Mouse (Mus musculus) heart, postnatal 0 days (tissue): Measurements from ENCODE around the gene Aldh3b1. TPM values are rescaled to one million over a fixed set of nuclear protein-coding genes. Genes with fewer than 3 reads are reported as not detected.
A peak's percentile ranks its signal among the peaks of the same experiment; 100 is the strongest.

Experiments
- ATAC-seq: fragments of 200-750 bp; cut with Nextera tagmentation; 2 replicates; pipeline ENCODE4 v1.8.0; 2017; ENCODE audit warnings: low read depth, moderate number of reproducible peaks, moderate library complexity; ENCODE audit not compliant: insufficient read depth
- DNase-seq: peaks from one replicate; pipeline ENCODE4 v3.0.0-alpha.2; 2016; ENCODE audit warnings: low spot score
- H3K27ac ChIP-seq: fragments of 300-500 bp; sonication (generic); 2 replicates; pipeline ENCODE4 v1.5.1; 2014; ENCODE audit warnings: low read depth, mild to moderate bottlenecking
- H3K27me3 ChIP-seq: fragments of 300-500 bp; sonication (generic); 2 replicates; pipeline ENCODE4 v1.6.1; 2014; ENCODE audit warnings: low read length, mixed read lengths; ENCODE audit not compliant: control insufficient read depth, insufficient read depth
- H3K36me3 ChIP-seq: fragments of 300-500 bp; sonication (generic); replicated peaks from 2 replicates; pipeline ENCODE4 v1.6.1; 2014; ENCODE audit warnings: low read length, mixed read lengths; ENCODE audit not compliant: control insufficient read depth, insufficient read depth
- H3K4me1 ChIP-seq: fragments of 300-500 bp; sonication (generic); 2 replicates; pipeline ENCODE4 v1.6.1; 2014; ENCODE audit warnings: antibody characterized with exemption; ENCODE audit not compliant: control insufficient read depth, insufficient read depth
- H3K4me2 ChIP-seq: fragments of 300-500 bp; sonication (generic); 2 replicates; pipeline ENCODE4 v1.6.1; 2014; ENCODE audit warnings: low read depth, mild to moderate bottlenecking, low read length, moderate library complexity
- H3K4me3 ChIP-seq: fragments of 300-500 bp; sonication (generic); 2 replicates; pipeline ENCODE4 v1.5.1; 2014; ENCODE audit warnings: low read depth, low read length
- H3K9ac ChIP-seq: fragments of 300-500 bp; sonication (generic); replicated peaks from 2 replicates; pipeline ENCODE4 v1.6.1; 2014; ENCODE audit warnings: low read depth, low read length, mixed read lengths
- H3K9me3 ChIP-seq: fragments of 300-500 bp; sonication (generic); replicated peaks from 2 replicates; pipeline ENCODE4 v1.6.1; 2016; ENCODE audit warnings: low read length; ENCODE audit not compliant: control insufficient read depth
- CTCF ChIP-seq: IDR thresholded peaks from 2 replicates; pipeline ENCODE4 v1.5.1; 2016; ENCODE audit warnings: antibody characterized with exemption, control low read depth, low read depth
- EP300 ChIP-seq: IDR thresholded peaks from 2 replicates; pipeline ENCODE4 v1.6.1; 2016; ENCODE audit warnings: antibody characterized with exemption, low read depth
- WGBS: fragments of 180-500 bp; shearing (Covaris S2); extraction: QIAGEN DNeasy Blood & Tissue Kit; methylation state at CpG from one replicate; pipeline ENCODE4 v1.1.7; 2014; 5-methylcytosine and 5-hydroxymethylcytosine counted together
- polyA plus RNA-seq: library from polyadenylated mRNA; unstranded; fragments of >200 nt; fragmentation: Nextera tagmentation; extraction: Ambion mirVana; gene quantifications from 2 replicates; pipeline ENCODE4 v1.2.1, GENCODE M21; 2015
- total RNA-seq: library from RNA; depleted of rRNA; stranded (reverse); fragments of >200 nt; gene quantifications from 2 replicates; pipeline ENCODE4 v1.2.3, GENCODE M21; 2014; ENCODE audit warnings: low replicate concordance

Gene Aldh3b1
- total and polyA plus RNA-seq, 2 experiments from 2014 or later: 1.9 to 3.2 TPM

DNA sequence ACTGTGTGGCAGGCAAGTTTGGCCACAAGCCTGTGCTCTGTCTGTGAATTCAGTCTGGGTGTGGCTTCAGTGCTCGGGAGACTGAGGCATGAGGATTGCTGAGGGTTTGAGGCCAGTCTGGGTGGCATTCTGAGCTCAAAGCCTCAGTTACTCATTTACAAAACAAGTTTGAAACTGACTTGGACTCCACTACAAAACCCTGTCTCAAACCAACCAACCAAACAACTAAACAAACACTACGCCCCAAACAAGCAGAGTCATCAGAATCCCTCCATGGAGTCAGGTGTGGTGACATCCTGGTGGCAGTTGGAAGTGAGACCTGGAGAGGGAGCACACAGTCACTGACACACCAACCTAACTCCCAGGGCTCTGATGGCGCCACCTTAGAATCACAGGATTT lies 20.7 kb upstream of the Aldh3b1 start:
- H3K9ac ChIP-seq: no peak overlapping the region
- H3K27me3 ChIP-seq: no peaks in the 10 kb centered on the region
- no peak for DNase-seq
- ATAC-seq: no peak
- H3K4me3 ChIP-seq: no peak overlapping the region
- no peak for TF ChIP-seq CTCF
- no peak for TF ChIP-seq EP300
- H3K4me2 ChIP-seq: no peak overlapping the region
- 0 out of 2 replicates have a peak, but pooled peaks cover 6% of the 10 kb centered on the region for H3K4me1 ChIP-seq
- WGBS: 80% methylated on average over 3 of the region's 3 CpGs
- H3K36me3 ChIP-seq: peaks cover 6% of the 10 kb centered on the region; the same call in 1 of the 2 replicates
- H3K9me3 ChIP-seq: no peaks in the 10 kb centered on the region
- no peak overlapping the region for H3K27ac ChIP-seq

DNA sequence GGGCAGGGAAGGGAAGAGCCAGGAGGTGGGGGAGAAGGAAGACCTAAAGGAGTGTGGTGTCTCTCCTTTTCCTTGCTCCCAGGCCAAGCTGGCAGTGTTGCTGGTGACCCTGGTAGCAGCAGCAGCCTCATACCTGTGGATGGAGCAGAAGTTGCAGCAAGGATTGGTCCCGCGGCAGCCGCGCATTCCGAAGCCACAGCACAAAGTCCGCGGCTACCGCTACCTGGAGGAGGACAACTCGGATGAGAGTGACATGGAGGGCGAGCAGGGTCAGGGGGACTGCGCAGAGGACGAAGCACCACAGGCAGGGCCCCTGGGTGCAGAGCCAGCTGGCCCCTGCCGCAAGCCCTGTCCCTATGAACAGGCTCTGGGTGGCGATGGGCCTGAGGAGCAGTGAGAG lies 18.9 kb upstream of the Aldh3b1 start:
- Histone ChIP-seq H3K4me3 (no peak overlapping the region), H3K27ac (no peak overlapping the region), H3K4me1 (0 out of 2 replicates have a peak, but pooled peaks cover 6% of the 10 kb centered on the region), H3K9me3 (no peaks in the 10 kb centered on the region), H3K27me3 (no peaks in the 10 kb centered on the region), H3K36me3 (peaks cover 6% of the 10 kb centered on the region; the same call in 1 of the 2 replicates), H3K9ac (no peak overlapping the region), H3K4me2 (no peak overlapping the region)
- no peak for ATAC-seq
- DNase-seq: no peak
- 67% methylated on average over 14 of the region's 14 CpGs for WGBS
- TF ChIP-seq EP300 (no peak), CTCF (no peak)

DNA sequence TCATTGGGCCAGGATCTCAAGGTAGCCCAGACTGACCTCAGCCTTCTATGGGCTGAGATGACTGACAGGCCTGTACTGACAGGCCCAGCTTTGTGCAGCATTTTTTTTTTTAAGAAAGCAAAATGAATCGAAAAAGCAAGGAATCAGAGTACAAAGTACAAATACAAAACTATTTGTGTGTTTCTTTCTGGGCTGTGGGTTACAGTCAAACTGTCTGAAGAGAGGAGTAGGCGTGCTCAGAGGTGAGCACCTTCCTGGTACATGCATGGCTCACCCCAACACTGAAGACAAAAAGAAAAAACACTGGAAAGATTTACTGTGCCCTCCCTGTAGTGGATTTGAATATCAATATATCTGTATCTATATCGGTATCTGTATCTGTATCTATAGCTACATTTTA lies 18.2 kb upstream of the Aldh3b1 start:
- peaks cover 6% of the 10 kb centered on the region; the same call in 1 of the 2 replicates for H3K36me3 ChIP-seq
- H3K9me3 ChIP-seq: no peaks in the 10 kb centered on the region
- H3K9ac ChIP-seq: no peak overlapping the region
- ATAC-seq: no peak
- H3K4me3 ChIP-seq: no peak overlapping the region
- no peaks in the 10 kb centered on the region for H3K27me3 ChIP-seq
- no peak overlapping the region for H3K4me2 ChIP-seq
- no peak for DNase-seq
- TF ChIP-seq CTCF (no peak), EP300 (no peak)
- H3K27ac ChIP-seq: no peak overlapping the region
- 0 out of 2 replicates have a peak, but pooled peaks cover 6% of the 10 kb centered on the region for H3K4me1 ChIP-seq
- WGBS: 76% methylated on average over 3 of the region's 3 CpGs

DNA sequence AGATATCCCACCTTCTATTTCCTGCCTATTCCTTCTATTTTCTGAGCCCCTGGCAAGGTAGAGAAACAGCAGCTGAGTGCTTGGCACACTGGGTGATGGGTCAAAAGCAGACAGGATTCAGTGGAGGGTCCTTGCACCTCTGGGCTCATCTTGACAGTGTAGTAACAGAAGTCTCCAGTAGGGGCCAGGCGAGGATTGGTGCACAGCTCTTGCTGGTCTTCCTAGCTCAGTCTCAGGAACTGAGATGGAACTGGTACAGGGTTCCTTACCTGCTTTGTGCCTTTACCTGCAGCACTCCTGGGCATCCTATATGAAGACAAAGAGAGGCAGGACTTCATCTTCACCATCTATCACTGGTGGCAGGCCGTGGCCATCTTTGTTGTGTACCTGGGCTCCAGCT lies 17.1 kb upstream of the Aldh3b1 start:
- WGBS: 14% methylated on average over 2 of the region's 2 CpGs
- H3K27ac ChIP-seq: peak overlapping the region; percentile 63
- H3K9ac ChIP-seq: no peak overlapping the region
- DNase-seq: peak; percentile 53
- 0 out of 2 replicates have a peak, but pooled peaks cover 6% of the 10 kb centered on the region for H3K4me1 ChIP-seq
- H3K27me3 ChIP-seq: no peaks in the 10 kb centered on the region
- TF ChIP-seq EP300 (no peak), CTCF (peak; percentile 94)
- H3K4me2 ChIP-seq: no peak overlapping the region
- peaks cover 6% of the 10 kb centered on the region; the same call in 1 of the 2 replicates for H3K36me3 ChIP-seq
- no peak overlapping the region for H3K4me3 ChIP-seq
- ATAC-seq: peak; percentile 66
- H3K9me3 ChIP-seq: no peaks in the 10 kb centered on the region

DNA sequence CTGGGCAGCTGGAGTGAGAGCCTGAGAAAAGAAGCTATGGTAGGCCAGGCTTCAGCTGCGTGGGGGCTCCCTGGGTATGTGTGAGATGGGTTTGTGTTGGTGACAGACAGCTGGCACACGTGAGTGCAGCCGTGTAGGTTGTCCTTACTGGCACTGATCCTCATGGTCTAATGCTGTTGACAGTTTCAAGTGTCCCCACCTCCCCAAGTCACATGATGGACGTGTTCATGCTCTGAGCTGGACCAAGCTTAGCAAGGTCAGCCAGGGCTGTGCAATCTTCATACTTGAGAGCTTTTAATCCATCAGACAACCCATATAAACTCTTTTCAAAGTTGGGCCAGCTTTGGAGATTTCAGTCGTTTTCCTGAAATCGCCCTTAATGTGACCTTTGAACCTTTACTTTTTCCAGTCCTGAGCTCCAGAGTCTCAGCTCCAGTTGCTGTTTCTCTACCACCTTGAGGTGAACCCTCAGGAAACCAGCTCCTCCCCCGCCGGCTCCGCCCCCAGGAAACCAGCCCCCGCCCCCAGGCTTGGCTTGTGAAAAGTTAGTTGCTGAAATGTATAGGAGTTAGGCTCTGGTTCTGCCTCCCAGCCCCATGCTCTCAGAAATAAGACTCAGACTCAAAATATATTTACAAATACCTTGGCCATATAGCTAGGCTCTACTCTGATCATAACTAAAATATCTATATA lies 16.4 kb upstream of the Aldh3b1 start:
- no peak for TF ChIP-seq CTCF
- TF ChIP-seq EP300: peak; percentile 68
- no peak overlapping the region for H3K4me2 ChIP-seq
- DNase-seq: peak; percentile 72
- no peaks in the 10 kb centered on the region for H3K9me3 ChIP-seq
- H3K4me1 ChIP-seq: 0 out of 2 replicates have a peak, but pooled peaks cover 6% of the 10 kb centered on the region
- no peaks in the 10 kb centered on the region for H3K27me3 ChIP-seq
- peak; percentile 93 for ATAC-seq
- 12% methylated on average over 10 of the region's 10 CpGs for WGBS
- H3K4me3 ChIP-seq: no peak overlapping the region
- peak overlapping the region; percentile 63 for H3K27ac ChIP-seq
- H3K36me3 ChIP-seq: peaks cover 6% of the 10 kb centered on the region; the same call in 1 of the 2 replicates
- H3K9ac ChIP-seq: no peak overlapping the region
